Mouse (Mus musculus) forebrain, embryonic 11.5 days (tissue): ENCODE results near the gene Has1. TPM values are rescaled to one million over a fixed set of nuclear protein-coding genes. Genes with fewer than 3 reads are reported as not detected.

Experiments used
- ATAC-seq: fragments of 200-750 bp; cut with Nextera tagmentation; replicated peaks from 2 replicates; pipeline ENCODE4 v1.8.0; 2017; ENCODE audit warnings: moderate TSS enrichment; ENCODE audit not compliant: low FRiP score
- DNase-seq: peaks from one replicate; pipeline ENCODE4 v3.0.0-alpha.2; 2017; ENCODE audit warnings: low spot score
- H3K27ac ChIP-seq: fragments of 300-500 bp; sonication (generic); 2 replicates; pipeline ENCODE4 v1.5.1; 2014; ENCODE audit warnings: low read depth, low read length
- H3K27me3 ChIP-seq: fragments of 300-500 bp; sonication (generic); 2 replicates; pipeline ENCODE4 v1.6.1; 2014; ENCODE audit warnings: mild to moderate bottlenecking, low read length, mixed read lengths; ENCODE audit not compliant: control insufficient read depth, insufficient read depth
- H3K36me3 ChIP-seq: fragments of 300-500 bp; sonication (generic); 2 replicates; pipeline ENCODE4 v1.6.1; 2014; ENCODE audit warnings: mild to moderate bottlenecking, low read length, moderate library complexity, mixed read lengths; ENCODE audit not compliant: control insufficient read depth, insufficient read depth
- H3K4me1 ChIP-seq: fragments of 300-500 bp; sonication (generic); replicated peaks from 2 replicates; pipeline ENCODE4 v1.6.1; 2014; ENCODE audit warnings: low read length, mixed read lengths; ENCODE audit not compliant: control insufficient read depth, insufficient read depth
- H3K4me2 ChIP-seq: fragments of 300-500 bp; sonication (generic); 2 replicates; pipeline ENCODE4 v1.6.1; 2014; ENCODE audit warnings: low read depth, mild to moderate bottlenecking, low read length, moderate library complexity, mixed read lengths; ENCODE audit not compliant: severe bottlenecking
- H3K4me3 ChIP-seq: fragments of 300-500 bp; sonication (generic); 2 replicates; pipeline ENCODE4 v1.5.1; 2014; ENCODE audit warnings: low read depth, low read length
- H3K9ac ChIP-seq: fragments of 300-500 bp; sonication (generic); 2 replicates; pipeline ENCODE4 v1.6.1; 2014; ENCODE audit warnings: low read length
- H3K9me3 ChIP-seq: fragments of 300-500 bp; sonication (generic); 2 replicates; pipeline ENCODE4 v1.6.1; 2016; ENCODE audit warnings: low read length, mixed read lengths; ENCODE audit not compliant: control insufficient read depth
- WGBS: fragments of 180-500 bp; shearing (Covaris S2); extraction: QIAGEN DNeasy Blood & Tissue Kit; methylation state at CpG from one replicate; pipeline ENCODE4 v1.1.7; 2014; 5-methylcytosine and 5-hydroxymethylcytosine counted together
- polyA plus RNA-seq: library from polyadenylated mRNA; unstranded; fragments of >200 nt; fragmentation: Nextera tagmentation; extraction: Ambion mirVana; gene quantifications from 2 replicates; pipeline ENCODE4 v1.2.1, GENCODE M21; 2014

Has1 gene
- polyA plus RNA-seq, 1 experiment from 2014 or later: 1.5 TPM

- peaks cover 2% of the 10 kb centered on the region; the same call in 1 of the 2 replicates for H3K4me1 ChIP-seq
- peak overlapping the region; percentile 99 for H3K27ac ChIP-seq
- ATAC-seq (peak; percentile 57), DNase-seq (peak; percentile 92)
- H3K27me3 ChIP-seq: no peaks in the 10 kb centered on the region
- 0% methylated on average over 8 of the region's 15 CpGs for WGBS
- peak overlapping the region; percentile 83 for H3K4me3 ChIP-seq
- H3K9me3 ChIP-seq: no peaks in the 10 kb centered on the region
- H3K36me3 ChIP-seq: no peaks in the 10 kb centered on the region; the same call in 1 of the 2 replicates
- H3K4me2 ChIP-seq: peak overlapping the region; percentile 88
- peak overlapping the region; percentile 91 for H3K9ac ChIP-seq
Measured at GRCm38 (mm10) chr17:17828191-17828981, 26.6 kb downstream of the Has1 start.

GRCm38 (mm10) chr17:17827658-17828190 lies 27.3 kb downstream of the Has1 start:
- Histone ChIP-seq H3K4me1 (peaks cover 2% of the 10 kb centered on the region; the same call in 1 of the 2 replicates), H3K27me3 (no peaks in the 10 kb centered on the region), H3K9ac (peak overlapping the region; percentile 91), H3K36me3 (no peaks in the 10 kb centered on the region; the same call in 1 of the 2 replicates), H3K4me2 (peak overlapping the region; percentile 88), H3K27ac (peak overlapping the region; percentile 99), H3K4me3 (peak overlapping the region; percentile 83), H3K9me3 (no peaks in the 10 kb centered on the region)
- DNase-seq (peak; percentile 92), ATAC-seq (peak; percentile 53)
- WGBS: 0% methylated on average over 13 of the region's 13 CpGs

GRCm38 (mm10) chr17:17826751-17827657 lies 28.0 kb downstream of the Has1 start, which contains the start of gene Spaca6:
TSS of gene Spaca6 (plus strand) at chr17:17827158.
- Histone ChIP-seq H3K27me3 (no peaks in the 10 kb centered on the region), H3K9ac (peak within 1 kb of the TSS; percentile 91), H3K4me2 (peak within 1 kb of the TSS; percentile 88), H3K9me3 (no peaks in the 10 kb centered on the region), H3K4me3 (peak within 1 kb of the TSS; percentile 83), H3K27ac (peak within 1 kb of the TSS; percentile 99), H3K36me3 (no peaks in the 10 kb centered on the region; the same call in 1 of the 2 replicates), H3K4me1 (peaks cover 2% of the 10 kb centered on the region; the same call in 1 of the 2 replicates)
- peak; percentile 96 for DNase-seq
- ATAC-seq: peak; percentile 85
- WGBS: under 1% methylated on average over 40 of the region's 42 CpGs

- under 1% methylated on average over 17 of the region's 22 CpGs for WGBS
- Histone ChIP-seq H3K4me2 (peak overlapping the region; percentile 65), H3K4me1 (peaks cover 2% of the 10 kb centered on the region; the same call in 1 of the 2 replicates), H3K9me3 (no peaks in the 10 kb centered on the region), H3K9ac (peak overlapping the region; percentile 91), H3K27me3 (no peaks in the 10 kb centered on the region), H3K4me3 (peak overlapping the region; percentile 83), H3K27ac (peak overlapping the region; percentile 99), H3K36me3 (no peaks in the 10 kb centered on the region; the same call in 1 of the 2 replicates)
- DNase-seq (peak; percentile 77), ATAC-seq (peak; percentile 32)
Measured at GRCm38 (mm10) chr17:17825921-17826591, 28.9 kb downstream of the Has1 start.

GRCm38 (mm10) chr17:17823612-17824336 lies 31.2 kb downstream of the Has1 start:
- Histone ChIP-seq H3K27ac (no peak overlapping the region), H3K9me3 (no peaks in the 10 kb centered on the region), H3K4me1 (0 out of 2 replicates have a peak, but pooled peaks cover 2% of the 10 kb centered on the region), H3K27me3 (no peaks in the 10 kb centered on the region), H3K4me2 (no peak overlapping the region), H3K4me3 (no peak overlapping the region), H3K36me3 (no peaks in the 10 kb centered on the region), H3K9ac (no peak overlapping the region)
- DNase-seq: no peak
- no peak for ATAC-seq
- WGBS: 84% methylated on average over 6 of the region's 6 CpGs

GRCm38 (mm10) chr17:17795527-17795926 lies 59.5 kb downstream of the Has1 start:
- Histone ChIP-seq H3K27me3 (no peaks in the 10 kb centered on the region), H3K4me2 (no peak overlapping the region), H3K36me3 (no peaks in the 10 kb centered on the region), H3K4me3 (no peak overlapping the region), H3K4me1 (no peaks in the 10 kb centered on the region), H3K9me3 (no peaks in the 10 kb centered on the region), H3K27ac (no peak overlapping the region), H3K9ac (no peak overlapping the region)
- WGBS: 58% methylated on average over 2 of the region's 2 CpGs
- DNase-seq (no peak), ATAC-seq (no peak)
